Mouse (Mus musculus): ENCODE data around the gene Pdlim4. TPM values are rescaled to one million over a fixed set of nuclear protein-coding genes. Genes with fewer than 3 reads are reported as not detected.
A peak's percentile ranks its signal among the peaks of the same experiment; 100 is the strongest.

The Pdlim4 gene
- polyA plus RNA-seq (2015; fragmentation: Nextera tagmentation; extraction: Ambion mirVana), result 30.9 and 31.1 TPM in 2 replicates

DNA sequence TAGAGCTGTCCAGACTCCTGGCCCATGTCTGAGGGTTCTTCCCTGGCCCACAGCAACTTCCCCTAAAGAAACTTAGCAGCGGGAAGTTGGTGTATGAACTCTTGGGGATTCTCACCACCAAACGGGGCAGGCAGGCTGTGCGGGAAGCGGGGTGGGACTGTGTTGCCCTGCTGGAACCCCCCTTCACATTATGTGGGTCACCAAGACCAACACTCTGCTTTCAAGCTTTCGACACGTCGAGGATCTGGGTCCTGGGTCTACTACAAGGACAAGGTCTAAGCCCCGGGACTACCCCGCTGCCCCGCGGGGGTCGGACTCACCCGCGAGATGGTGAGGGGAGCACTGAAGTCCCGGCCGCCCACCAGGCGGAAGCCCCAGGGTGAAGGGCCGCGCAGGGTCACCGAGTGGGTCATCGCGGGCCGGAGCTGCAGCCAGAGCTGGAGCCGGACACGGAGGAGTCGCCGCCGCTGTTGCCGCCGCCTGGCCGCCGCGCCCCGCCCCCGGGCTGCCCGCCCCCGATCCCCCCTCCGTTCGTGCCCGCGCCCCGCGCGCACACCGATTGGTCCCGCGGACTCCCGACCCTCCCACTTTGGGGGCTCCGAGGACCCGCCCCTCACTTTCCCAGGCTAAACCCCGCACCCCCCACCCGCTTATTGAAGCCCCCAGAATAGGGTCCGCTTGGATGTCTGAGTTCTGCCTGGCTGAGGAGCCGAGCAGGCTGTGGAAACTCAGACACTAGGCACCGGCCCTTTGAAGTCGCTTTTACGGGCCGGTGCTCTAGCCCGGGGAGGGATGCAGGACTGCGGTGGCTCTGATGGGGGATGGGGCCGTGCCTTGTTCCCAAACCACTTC lies at the start of gene Pdlim4:
TSS of gene Pdlim4 (minus strand) at position 495 of the 852 bp plus-strand sequence.
- Histone ChIP-seq H3K4me2 (peak within 1 kb of the TSS; percentile 88), H3K4me1 (replicated peaks) (peaks cover 27% of the 10 kb centered on the region), H3K27ac (0 out of 2 replicates have a peak within 1 kb of the TSS, but pooled peaks have one; percentile 18), H3K9ac (peak within 1 kb of the TSS; percentile 78), H3K9me3 (no peaks in the 10 kb centered on the region), H3K36me3 (no peaks in the 10 kb centered on the region), H3K4me3 (peak within 1 kb of the TSS; percentile 60), H3K27me3 (peaks cover 35% of the 10 kb centered on the region)
- WGBS, result 2% methylated on average over 56 of the region's 61 CpGs
- peak; percentile 34 for ATAC-seq (ENCODE audit: low FRiP score)

DNA sequence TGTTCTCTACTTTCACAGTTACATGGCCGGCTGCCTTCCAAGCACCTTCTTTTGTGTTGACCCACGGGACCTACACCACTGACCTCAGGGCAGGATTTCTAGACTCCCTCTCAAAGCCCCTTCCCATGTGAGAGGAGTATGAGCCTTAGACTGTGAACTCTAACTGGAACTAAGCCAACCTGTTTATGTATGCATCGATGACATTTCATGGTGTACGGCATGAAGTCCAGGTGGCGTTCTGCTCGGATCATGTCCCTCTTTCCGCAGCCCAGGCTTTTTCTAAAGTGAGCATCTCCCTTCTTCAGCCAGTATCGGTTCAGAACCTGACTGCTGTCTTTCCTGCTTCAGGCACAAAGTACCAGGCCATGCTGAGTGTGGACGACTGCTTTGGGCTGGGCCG lies 48.3 kb upstream of the Pdlim4 start:
- H3K27ac ChIP-seq, result no peak overlapping the region
- 88% methylated on average over 10 of the region's 10 CpGs for WGBS
- H3K36me3 ChIP-seq, result peaks cover 13% of the 10 kb centered on the region; the same call in 1 of the 2 replicates
- H3K9ac ChIP-seq, result no peak overlapping the region
- no peak overlapping the region for H3K4me3 ChIP-seq
- H3K4me1 ChIP-seq (replicated peaks), result peaks cover 45% of the 10 kb centered on the region
- no peaks in the 10 kb centered on the region for H3K27me3 ChIP-seq
- H3K4me2 ChIP-seq, result no peak overlapping the region
- ATAC-seq (ENCODE audit: low FRiP score), result no peak
- no peaks in the 10 kb centered on the region for H3K9me3 ChIP-seq

DNA sequence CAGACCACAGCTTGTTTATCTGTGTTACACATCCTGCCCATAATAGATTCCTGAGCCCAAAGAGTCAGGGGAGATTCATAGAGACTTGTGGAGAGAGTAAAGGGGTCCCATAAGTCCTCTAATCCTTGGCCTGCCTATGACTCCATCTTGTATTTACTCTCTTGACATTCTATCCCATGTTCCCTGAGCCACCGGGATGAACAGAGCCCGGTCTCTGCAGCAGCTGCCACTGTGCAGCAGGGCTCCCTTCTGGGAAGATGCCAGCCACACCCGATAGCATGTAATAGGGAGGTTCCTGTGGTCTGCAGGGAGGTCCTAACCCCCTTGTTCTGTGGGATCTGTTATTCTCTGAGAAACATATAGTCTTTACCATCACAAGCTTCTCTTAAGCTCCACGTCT lies 47.6 kb upstream of the Pdlim4 start:
- peaks cover 49% of the 10 kb centered on the region for H3K4me1 ChIP-seq (replicated peaks)
- WGBS, result 73% methylated on average over 4 of the region's 4 CpGs
- ATAC-seq (ENCODE audit: low FRiP score), result no peak

DNA sequence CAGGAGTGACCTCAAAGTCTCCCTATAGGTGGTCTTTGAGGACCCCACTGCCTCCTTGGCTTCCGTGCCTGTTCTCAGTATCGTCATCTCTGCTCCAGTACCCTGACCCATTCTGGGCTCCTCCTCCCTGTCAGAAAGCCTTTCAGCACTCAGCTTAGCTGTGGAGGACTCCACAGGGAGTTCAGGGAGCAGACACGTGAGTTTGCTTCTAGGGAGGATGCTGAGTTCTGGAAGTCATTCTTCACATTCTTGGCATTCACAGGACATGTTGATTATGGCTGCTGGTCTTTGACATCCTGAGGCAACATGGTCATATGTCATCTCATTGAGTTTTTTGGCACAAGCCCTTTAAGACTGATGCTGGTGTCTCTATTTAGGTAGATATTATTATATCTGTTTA lies 47.1 kb upstream of the Pdlim4 start:
- no peak overlapping the region for H3K4me3 ChIP-seq
- no peak for ATAC-seq (ENCODE audit: low FRiP score)

More for the DNA sequence above, 47.6 kb upstream of the Pdlim4 start:
- no peak overlapping the region for H3K9ac ChIP-seq
- H3K36me3 ChIP-seq, result peaks cover 13% of the 10 kb centered on the region; the same call in 1 of the 2 replicates
- H3K4me3 ChIP-seq, result no peak overlapping the region
- H3K4me2 ChIP-seq, result no peak overlapping the region
- no peak overlapping the region for H3K27ac ChIP-seq
- no peaks in the 10 kb centered on the region for H3K27me3 ChIP-seq
- no peaks in the 10 kb centered on the region for H3K9me3 ChIP-seq

DNA sequence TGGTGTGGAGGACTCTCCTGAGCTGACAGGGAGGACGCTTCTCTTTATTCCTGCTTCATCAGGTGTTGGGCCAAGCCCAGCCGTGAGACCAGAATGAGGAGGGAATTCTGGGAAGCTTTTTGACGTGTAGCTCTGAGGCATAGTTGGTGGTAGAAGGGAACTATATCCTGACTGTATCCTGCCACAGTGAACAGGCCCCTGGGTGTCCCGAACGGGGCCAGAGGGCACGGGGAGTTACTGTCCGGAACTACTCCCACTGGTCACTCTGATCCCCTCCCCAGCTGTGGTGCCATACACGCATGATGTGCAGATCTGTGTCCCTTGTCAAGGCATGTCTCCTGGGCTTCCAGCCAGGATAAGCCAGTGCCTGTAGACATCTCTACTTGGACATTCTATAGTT lies 46.5 kb upstream of the Pdlim4 start:
- Histone ChIP-seq H3K9ac (no peak overlapping the region), H3K9me3 (no peaks in the 10 kb centered on the region), H3K4me1 (replicated peaks) (peaks cover 52% of the 10 kb centered on the region), H3K27me3 (no peaks in the 10 kb centered on the region), H3K36me3 (peaks cover 13% of the 10 kb centered on the region; the same call in 1 of the 2 replicates), H3K4me3 (no peak overlapping the region), H3K4me2 (no peak overlapping the region), H3K27ac (no peak overlapping the region)
- 82% methylated on average over 8 of the region's 8 CpGs for WGBS
- ATAC-seq (ENCODE audit: low FRiP score), result no peak

More for the DNA sequence above, 47.1 kb upstream of the Pdlim4 start:
- Histone ChIP-seq H3K4me2 (no peak overlapping the region), H3K36me3 (peaks cover 13% of the 10 kb centered on the region; the same call in 1 of the 2 replicates), H3K27ac (no peak overlapping the region), H3K9ac (no peak overlapping the region), H3K27me3 (no peaks in the 10 kb centered on the region), H3K4me1 (replicated peaks) (peaks cover 52% of the 10 kb centered on the region), H3K9me3 (no peaks in the 10 kb centered on the region)
- 46% methylated on average over 3 of the region's 3 CpGs for WGBS

DNA sequence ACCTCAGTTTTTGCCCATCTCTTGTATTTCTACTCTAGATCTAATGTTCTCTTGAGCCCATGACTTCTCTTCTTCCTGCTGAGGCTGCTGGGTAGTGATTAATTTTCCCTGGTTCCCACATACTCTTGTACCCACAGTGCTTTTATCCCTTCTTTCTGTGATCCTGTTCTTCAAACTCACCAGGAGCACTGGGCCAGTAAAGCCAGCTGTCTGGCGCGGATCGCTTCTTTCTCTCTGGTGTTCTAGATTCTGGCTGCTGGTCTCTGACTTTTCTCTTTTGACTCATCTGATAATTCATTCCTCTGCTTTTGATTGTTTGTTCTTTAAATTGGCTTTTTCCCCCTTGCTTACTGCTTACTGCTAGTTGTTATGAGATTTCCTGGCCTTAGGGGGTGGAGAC lies 45.9 kb upstream of the Pdlim4 start:
- no peaks in the 10 kb centered on the region for H3K27me3 ChIP-seq
- H3K36me3 ChIP-seq, result peaks cover 9% of the 10 kb centered on the region; the same call in 1 of the 2 replicates
- WGBS, result 94% methylated on average over 3 of the region's 3 CpGs
- no peak overlapping the region for H3K4me2 ChIP-seq
- H3K4me1 ChIP-seq (replicated peaks), result peaks cover 52% of the 10 kb centered on the region
- no peak overlapping the region for H3K9ac ChIP-seq
- no peak overlapping the region for H3K27ac ChIP-seq
- H3K4me3 ChIP-seq, result no peak overlapping the region
- ATAC-seq (ENCODE audit: low FRiP score), result no peak
- no peaks in the 10 kb centered on the region for H3K9me3 ChIP-seq

DNA sequence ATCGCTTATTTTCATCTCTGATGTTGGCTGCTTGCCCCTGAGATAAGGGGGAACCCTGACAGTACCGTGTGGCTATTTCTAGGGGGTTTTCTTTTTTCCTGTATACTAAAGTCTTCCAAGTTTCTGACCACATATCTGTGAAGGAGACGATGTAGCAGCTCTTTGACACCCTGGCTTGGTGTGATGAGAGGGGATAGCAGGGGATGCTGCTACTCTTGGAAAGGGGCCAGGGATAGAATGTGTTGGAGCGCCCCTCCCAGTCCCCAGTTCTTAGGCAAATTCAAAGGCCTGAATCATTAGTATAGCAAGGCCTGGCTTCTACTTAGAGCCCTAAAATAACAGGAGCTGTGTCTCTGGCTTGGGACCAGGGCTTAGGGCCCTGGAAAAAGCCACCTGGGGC lies 44.5 kb upstream of the Pdlim4 start:
- Histone ChIP-seq H3K9me3 (no peaks in the 10 kb centered on the region), H3K9ac (peak overlapping the region; percentile 60), H3K4me1 (replicated peaks) (peaks cover 52% of the 10 kb centered on the region), H3K27ac (peak overlapping the region; percentile 92), H3K36me3 (0 out of 2 replicates have a peak, but pooled peaks cover 6% of the 10 kb centered on the region), H3K4me2 (peak overlapping the region; percentile 37), H3K27me3 (no peaks in the 10 kb centered on the region), H3K4me3 (0 out of 2 replicates have a peak overlapping the region, but pooled peaks have one; percentile 3)
- WGBS, result 32% methylated on average over 4 of the region's 4 CpGs
- peak; percentile 34 for ATAC-seq (ENCODE audit: low FRiP score)

DNA sequence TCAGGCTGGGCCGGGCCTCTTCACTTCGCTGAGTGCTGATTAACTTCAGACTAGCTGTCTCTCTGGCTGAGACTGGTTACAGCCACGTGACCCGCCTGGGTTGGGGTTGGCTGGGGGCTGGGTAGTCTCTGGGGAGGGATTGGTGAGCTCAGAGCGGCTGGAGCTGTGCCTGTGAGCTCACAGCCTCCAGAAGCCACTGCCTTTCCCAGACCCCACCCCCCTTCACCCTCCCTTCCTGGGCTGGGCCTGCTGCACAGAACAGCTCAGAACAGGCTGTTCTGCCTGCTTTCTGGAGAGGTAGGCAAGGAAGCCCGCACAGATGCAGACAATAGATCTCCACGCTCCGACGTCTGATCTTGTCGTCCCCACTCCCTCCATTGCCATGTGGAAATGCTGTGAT lies 44.1 kb upstream of the Pdlim4 start:
- H3K9ac ChIP-seq, result peak overlapping the region; percentile 60
- H3K27ac ChIP-seq, result peak overlapping the region; percentile 92
- no peaks in the 10 kb centered on the region for H3K9me3 ChIP-seq
- peak; percentile 98 for ATAC-seq (ENCODE audit: low FRiP score)
- H3K4me2 ChIP-seq, result peak overlapping the region; percentile 37
- H3K36me3 ChIP-seq, result 0 out of 2 replicates have a peak, but pooled peaks cover 4% of the 10 kb centered on the region
- H3K27me3 ChIP-seq, result no peaks in the 10 kb centered on the region
- 5% methylated on average over 10 of the region's 10 CpGs for WGBS
- H3K4me3 ChIP-seq, result 0 out of 2 replicates have a peak overlapping the region, but pooled peaks have one; percentile 3
- H3K4me1 ChIP-seq (replicated peaks), result peaks cover 55% of the 10 kb centered on the region

DNA sequence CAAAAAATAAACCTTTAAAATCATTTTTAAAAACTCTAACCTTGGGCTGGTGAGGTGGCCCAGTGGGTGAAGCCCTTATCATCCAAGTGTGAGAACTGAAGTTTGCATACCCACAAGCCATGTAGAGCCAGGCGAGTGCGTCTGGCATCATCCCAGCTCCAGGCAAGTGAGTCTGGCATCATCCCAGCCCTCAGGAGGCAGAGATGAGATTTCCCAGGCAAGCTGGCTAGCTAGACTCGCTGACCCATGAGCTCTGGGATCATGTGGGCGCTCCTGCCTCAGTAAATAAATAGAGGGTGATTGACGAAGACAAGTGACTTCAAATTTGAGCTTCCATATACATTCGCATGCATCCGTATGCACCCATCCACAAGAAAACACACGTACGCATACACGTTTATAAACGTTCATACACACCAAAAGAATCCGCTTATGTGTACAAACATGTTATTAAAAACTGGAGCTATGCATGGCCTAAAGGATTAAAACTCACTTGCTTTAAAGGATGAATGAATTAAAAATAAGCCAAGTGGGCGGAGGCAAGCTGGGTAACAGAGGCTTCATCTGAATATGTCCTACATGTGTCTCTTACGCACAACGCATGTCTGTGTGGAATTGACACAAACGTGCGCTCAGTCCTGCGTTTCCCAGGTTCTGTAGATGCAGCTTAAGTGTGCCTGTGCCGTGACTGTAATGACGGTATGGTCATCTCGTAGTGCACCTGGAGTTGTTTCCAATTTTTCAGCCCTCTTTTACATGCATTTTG lies 43.3 kb upstream of the Pdlim4 start:
- Histone ChIP-seq H3K4me2 (peak overlapping the region; percentile 37), H3K9me3 (no peaks in the 10 kb centered on the region), H3K4me1 (replicated peaks) (peaks cover 54% of the 10 kb centered on the region), H3K4me3 (no peak overlapping the region), H3K27me3 (no peaks in the 10 kb centered on the region), H3K27ac (peak overlapping the region; percentile 92), H3K36me3 (no peaks in the 10 kb centered on the region), H3K9ac (peak overlapping the region; percentile 60)
- ATAC-seq (ENCODE audit: low FRiP score), result peak; percentile 40; the same call in 1 of the 2 replicates
- WGBS, result 63% methylated on average over 21 of the region's 21 CpGs

DNA sequence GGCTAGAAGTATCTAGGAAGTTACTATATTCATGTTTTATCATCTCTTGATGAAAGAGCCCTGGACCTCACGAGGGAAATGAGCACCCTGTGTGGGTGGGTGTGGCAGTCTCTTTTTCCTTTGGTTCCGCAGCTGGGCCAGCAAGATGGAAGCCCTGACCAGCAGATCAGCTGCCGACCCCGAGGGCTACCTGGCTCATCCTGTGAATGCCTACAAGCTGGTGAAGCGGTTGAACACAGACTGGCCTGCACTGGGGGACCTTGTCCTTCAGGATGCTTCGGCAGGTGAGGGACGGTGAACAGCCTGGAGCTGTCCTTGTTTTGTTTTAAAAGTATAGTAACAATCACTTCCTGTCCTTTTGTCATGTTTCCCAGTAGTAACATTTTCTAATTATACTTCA lies 42.5 kb upstream of the Pdlim4 start:
- Histone ChIP-seq H3K27me3 (no peaks in the 10 kb centered on the region), H3K27ac (no peak overlapping the region; the same call in 1 of the 2 replicates), H3K4me2 (no peak overlapping the region), H3K36me3 (no peaks in the 10 kb centered on the region), H3K4me3 (no peak overlapping the region), H3K9ac (no peak overlapping the region), H3K9me3 (no peaks in the 10 kb centered on the region), H3K4me1 (replicated peaks) (peaks cover 54% of the 10 kb centered on the region)
- ATAC-seq (ENCODE audit: low FRiP score), result no peak
- WGBS, result 90% methylated on average over 7 of the region's 7 CpGs

DNA sequence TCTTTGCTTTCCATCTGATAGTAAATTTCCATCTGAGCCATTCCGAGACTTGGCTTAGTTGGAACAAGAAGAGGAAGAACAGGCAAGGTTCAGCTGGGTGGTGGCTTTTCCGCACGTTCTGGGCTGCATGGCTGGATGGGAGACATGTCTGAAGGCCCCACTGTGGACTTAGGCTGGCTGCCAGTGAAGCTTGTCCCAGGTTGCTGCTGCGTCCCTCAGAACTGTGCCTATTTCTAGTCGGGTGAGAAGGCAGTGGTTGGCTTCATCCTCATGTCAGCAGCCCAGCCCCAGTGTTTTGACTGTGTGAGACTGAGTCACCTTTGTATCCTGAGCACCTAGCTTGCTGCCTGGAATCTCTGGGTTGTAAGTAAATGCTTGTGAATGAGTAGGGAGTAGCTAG lies 40.1 kb upstream of the Pdlim4 start:
- Histone ChIP-seq H3K4me1 (replicated peaks) (peaks cover 41% of the 10 kb centered on the region), H3K4me2 (no peak overlapping the region), H3K27me3 (no peaks in the 10 kb centered on the region), H3K9ac (no peak overlapping the region), H3K4me3 (no peak overlapping the region), H3K9me3 (no peaks in the 10 kb centered on the region), H3K27ac (no peak overlapping the region), H3K36me3 (no peaks in the 10 kb centered on the region)
- WGBS, result 80% methylated on average over 5 of the region's 5 CpGs
- ATAC-seq (ENCODE audit: low FRiP score), result no peak

DNA sequence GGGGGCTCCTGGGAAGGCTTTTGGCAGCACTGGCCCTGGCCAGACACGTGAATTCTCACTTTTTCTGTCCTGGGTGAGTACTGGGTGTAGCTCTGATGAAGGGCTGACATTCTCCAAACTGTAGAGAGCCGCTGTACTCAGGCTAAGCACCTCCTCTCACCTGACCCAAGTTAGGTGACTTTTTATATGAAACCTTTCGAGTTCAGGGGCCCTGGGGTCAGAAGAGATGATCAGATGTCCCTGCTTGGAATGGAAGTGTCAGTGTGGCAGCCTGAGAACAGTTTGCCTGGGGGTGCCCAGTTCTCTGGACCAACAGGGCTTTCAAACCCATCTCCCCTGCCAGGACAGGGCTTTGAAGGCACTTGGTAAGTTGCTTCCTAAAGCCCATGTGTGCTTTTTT lies 39.3 kb upstream of the Pdlim4 start:
- Histone ChIP-seq H3K9ac (no peak overlapping the region), H3K27ac (no peak overlapping the region), H3K36me3 (no peaks in the 10 kb centered on the region), H3K9me3 (no peaks in the 10 kb centered on the region), H3K4me3 (no peak overlapping the region), H3K4me1 (replicated peaks) (peaks cover 33% of the 10 kb centered on the region), H3K4me2 (no peak overlapping the region), H3K27me3 (no peaks in the 10 kb centered on the region)
- no peak for ATAC-seq (ENCODE audit: low FRiP score)
- 64% methylated on average over 3 of the region's 3 CpGs for WGBS
